Mouse (Mus musculus) myocyte (in vitro differentiated cells): Measurements from ENCODE around the gene Hoxa6.

ENCODE experiments used
- E2F4 ChIP-seq: IDR thresholded peaks from one replicate; pipeline ENCODE4 v1.6.1; 2011; ENCODE audit warnings: mild to moderate bottlenecking, control low read depth, moderate library complexity; ENCODE audit not compliant: insufficient read depth
- MAX ChIP-seq: IDR thresholded peaks from one replicate; pipeline ENCODE4 v1.6.1; 2011; ENCODE audit warnings: low read depth, mild to moderate bottlenecking, control low read depth
- MYOG ChIP-seq, 3 experiments: IDR thresholded peaks; one replicate each; pipeline ENCODE4 v1.6.1; 2011; ENCODE audit warnings: control low read depth in 2 of 3, low read depth in 2 of 3, mild to moderate bottlenecking in 2 of 3; ENCODE audit not compliant: insufficient read length in 2 of 3, control insufficient read depth in 1 of 3, insufficient read depth in 1 of 3
- POLR2A ChIP-seq: IDR thresholded peaks from one replicate; pipeline ENCODE4 v1.6.1; 2011; ENCODE audit warnings: low read depth, mild to moderate bottlenecking, control low read depth, moderate library complexity; ENCODE audit not compliant: insufficient read length
- POLR2AphosphoS2 ChIP-seq: IDR thresholded peaks from one replicate; pipeline ENCODE4 v1.6.1; 2011; ENCODE audit warnings: low read depth, control low read depth; ENCODE audit not compliant: insufficient read length
- REST ChIP-seq: IDR thresholded peaks from one replicate; pipeline ENCODE4 v1.6.1; 2011; ENCODE audit warnings: mild to moderate bottlenecking, control low read depth, moderate library complexity; ENCODE audit not compliant: insufficient read depth, insufficient read length
- USF1 ChIP-seq: IDR thresholded peaks from one replicate; pipeline ENCODE4 v1.6.1; 2011; ENCODE audit warnings: low read depth, mild to moderate bottlenecking, control low read depth, moderate library complexity

- TF ChIP-seq POLR2A (no peak), MAX (no peak), REST (no peak), E2F4 (no peak), USF1 (no peak), POLR2AphosphoS2 (no peak), MYOG (IDR thresholded peaks at IDR 0.05; ENCODE audit: control insufficient read depth in 1 of 3, insufficient read depth in 1 of 3, insufficient read length in 2 of 3, low read depth in 2 of 3) (no peak)
Measured at GRCm38 (mm10) chr6:52238976-52239375, 30.5 kb upstream of the Hoxa6 start.
